Mouse (Mus musculus): ENCODE measurements around the gene Hap1.
A peak's percentile ranks its signal among the peaks of the same experiment; 100 is the strongest.
"Not testable (repeated sequence)": the region's sequence is repeated elsewhere in the genome, so short reads cannot be mapped to it uniquely, and the experiment has no call there.

The Hap1 gene

GRCm38 (mm10) chr11:100318529-100319451, 37.1 kb downstream of the Hap1 start:
- no peak for DNase-seq (ENCODE audit: low read depth, low spot score)

- no peak for DNase-seq (ENCODE audit: low read depth, low spot score)
Measured at GRCm38 (mm10) chr11:100317826-100318380, 38.0 kb downstream of the Hap1 start.

GRCm38 (mm10) chr11:100315439-100315838, 40.5 kb downstream of the Hap1 start:
- no peak for DNase-seq (ENCODE audit: low read depth, low spot score)

GRCm38 (mm10) chr11:100313424-100313823, 42.5 kb downstream of the Hap1 start:
- no peak for DNase-seq (ENCODE audit: low read depth, low spot score)

- DNase-seq (ENCODE audit: low read depth, low spot score), result peak; percentile 53
Measured at GRCm38 (mm10) chr11:100312096-100312679, 43.7 kb downstream of the Hap1 start.

GRCm38 (mm10) chr11:100311656-100312055, 44.3 kb downstream of the Hap1 start:
- DNase-seq (ENCODE audit: low read depth, low spot score), result no peak

GRCm38 (mm10) chr11:100308672-100309071, 47.3 kb downstream of the Hap1 start:
- DNase-seq (ENCODE audit: low read depth, low spot score), result not testable (repeated sequence)

- no peak for DNase-seq (ENCODE audit: low read depth, low spot score)
Measured at GRCm38 (mm10) chr11:100307900-100308299, 48.0 kb downstream of the Hap1 start.

GRCm38 (mm10) chr11:100301292-100301691, 54.6 kb downstream of the Hap1 start:
- DNase-seq (ENCODE audit: low read depth, low spot score), result no peak

- DNase-seq (ENCODE audit: low read depth, low spot score), result peak; percentile 72
Measured at GRCm38 (mm10) chr11:100300293-100300692, 55.6 kb downstream of the Hap1 start.

- DNase-seq (ENCODE audit: low read depth, low spot score), result peak; percentile 82
Measured at GRCm38 (mm10) chr11:100298274-100299036, 57.5 kb downstream of the Hap1 start.

- DNase-seq (ENCODE audit: low read depth, low spot score), result no peak
Measured at GRCm38 (mm10) chr11:100297801-100298200, 58.1 kb downstream of the Hap1 start.

All from mesoderm, embryonic 11.5 days (tissue).